Mouse (Mus musculus) right cerebral cortex, adult 2 months (tissue): ENCODE results near the gene Snx21.
A peak's percentile ranks its signal among the peaks of the same experiment; 100 is the strongest.

ENCODE experiments used
- DNase-seq, 2 experiments: peaks; one replicate each; pipeline ENCODE4 v3.0.0; 2021 to 2022; ENCODE audit warnings: low spot score in 2 of 2

Gene Snx21

DNA sequence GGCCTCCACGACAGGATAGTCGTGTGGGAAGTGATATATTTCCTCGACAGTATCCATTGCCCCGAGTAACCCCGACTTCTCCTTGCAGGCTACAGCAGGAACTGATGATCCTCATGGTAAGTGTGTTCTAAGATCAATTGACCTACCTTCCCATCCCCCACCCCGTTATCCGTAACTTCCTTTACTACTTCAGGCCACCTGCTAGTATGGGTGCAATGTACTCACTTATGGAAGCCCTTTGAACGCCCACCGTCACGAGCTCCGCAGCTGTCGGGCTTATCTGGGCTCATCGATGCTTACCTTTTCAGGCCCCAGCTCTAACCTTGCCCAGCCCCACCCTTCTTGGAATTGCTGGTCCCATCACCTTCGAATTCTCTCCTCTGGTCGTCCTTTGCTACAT, 15.3 kb upstream of the Snx21 start:
- no peak for DNase-seq

DNA sequence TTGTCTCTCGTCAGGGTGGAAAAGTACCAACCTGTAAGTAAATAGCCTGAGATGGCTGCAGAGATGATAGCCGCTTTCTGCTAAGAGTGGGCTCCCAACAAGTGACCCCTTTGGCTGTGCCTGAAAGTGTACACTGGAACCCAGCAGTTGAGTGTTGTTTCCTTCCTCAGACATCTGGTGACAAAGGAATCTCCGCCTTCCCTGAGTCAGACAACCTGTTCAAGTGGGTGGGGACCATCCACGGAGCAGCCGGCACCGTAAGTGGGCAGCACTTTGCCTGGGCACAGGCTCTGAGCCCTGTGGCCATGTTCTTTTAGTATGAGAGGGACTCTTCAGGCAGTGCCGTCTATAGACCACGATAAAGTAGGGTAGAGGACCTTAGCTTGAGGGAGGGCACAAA, 14.5 kb upstream of the Snx21 start:
- no peak for DNase-seq

DNA sequence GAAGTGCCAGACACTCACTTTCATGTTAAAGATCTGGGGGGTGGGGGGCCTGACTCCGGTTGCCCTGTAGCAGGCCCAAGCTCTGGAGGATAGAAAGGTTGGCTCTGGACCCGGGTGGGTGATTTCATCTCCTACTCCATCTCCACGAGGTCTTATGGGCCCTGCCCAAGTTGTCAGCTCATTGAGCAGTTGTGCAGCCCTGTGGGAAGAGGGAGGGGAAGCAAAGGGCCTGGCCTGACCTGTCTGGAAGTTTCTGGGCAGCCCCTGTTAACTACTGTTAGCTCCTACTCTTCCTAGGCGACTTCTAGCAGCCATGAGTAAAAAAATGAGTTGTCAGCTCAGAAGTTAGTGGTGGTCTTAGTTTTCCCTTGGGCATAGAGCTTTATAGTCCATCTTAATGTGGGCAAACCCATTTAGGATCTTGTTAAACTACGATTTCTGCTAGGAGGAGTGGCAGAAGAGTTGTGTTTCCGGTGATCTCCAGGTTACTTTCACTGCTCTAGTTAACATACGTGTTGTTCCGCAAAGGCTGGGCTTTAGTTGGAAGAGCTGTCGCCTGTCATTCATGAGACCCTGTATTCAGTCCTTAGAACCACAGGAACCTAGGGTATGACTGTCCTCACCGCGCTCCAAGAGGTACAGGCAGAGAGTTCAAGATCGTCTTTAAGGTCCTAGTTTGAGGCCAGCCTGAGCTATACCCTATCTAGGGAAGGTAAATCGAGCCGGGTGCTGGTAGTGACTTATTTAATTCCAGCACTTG, 12.2 kb upstream of the Snx21 start:
- DNase-seq = no peak

DNA sequence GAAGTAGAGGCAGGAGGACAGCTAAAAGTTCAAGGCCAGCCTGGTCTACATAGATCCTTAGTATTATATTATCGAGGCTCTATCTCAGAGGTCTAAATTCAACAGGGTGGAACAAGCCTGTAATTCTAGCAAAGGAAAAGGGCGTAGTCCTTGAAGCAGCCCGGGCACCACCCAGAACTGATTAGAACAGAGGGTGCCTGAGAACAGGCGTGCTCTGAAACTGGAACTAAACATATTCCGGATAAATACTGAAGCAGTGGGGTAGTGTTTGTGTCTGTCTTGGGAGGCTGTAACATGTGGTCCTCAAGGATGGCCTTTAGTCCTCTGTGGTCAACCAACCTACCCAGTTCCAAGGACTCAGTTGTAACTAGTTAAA, 11.6 kb upstream of the Snx21 start:
- DNase-seq = no peak

DNA sequence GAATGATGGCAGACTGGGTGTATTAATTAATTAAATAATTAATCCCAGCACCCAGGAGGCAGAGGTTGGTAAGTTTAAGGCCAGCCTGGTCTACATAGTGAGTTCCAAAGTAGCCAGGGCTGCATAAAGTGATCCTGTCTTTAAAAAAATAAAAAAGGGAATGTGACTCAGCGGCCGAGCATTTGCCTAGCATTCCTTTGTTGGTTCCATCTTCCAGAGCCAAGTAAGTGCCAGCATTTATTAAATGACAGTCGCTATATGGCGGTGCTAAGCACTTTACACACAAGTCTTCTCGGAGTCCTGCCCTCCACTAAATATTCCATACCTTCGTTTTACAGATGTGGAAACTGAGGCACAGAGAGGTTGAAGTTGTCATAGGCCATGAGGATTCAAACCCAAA, 9.5 kb upstream of the Snx21 start:
- no peak for DNase-seq

DNA sequence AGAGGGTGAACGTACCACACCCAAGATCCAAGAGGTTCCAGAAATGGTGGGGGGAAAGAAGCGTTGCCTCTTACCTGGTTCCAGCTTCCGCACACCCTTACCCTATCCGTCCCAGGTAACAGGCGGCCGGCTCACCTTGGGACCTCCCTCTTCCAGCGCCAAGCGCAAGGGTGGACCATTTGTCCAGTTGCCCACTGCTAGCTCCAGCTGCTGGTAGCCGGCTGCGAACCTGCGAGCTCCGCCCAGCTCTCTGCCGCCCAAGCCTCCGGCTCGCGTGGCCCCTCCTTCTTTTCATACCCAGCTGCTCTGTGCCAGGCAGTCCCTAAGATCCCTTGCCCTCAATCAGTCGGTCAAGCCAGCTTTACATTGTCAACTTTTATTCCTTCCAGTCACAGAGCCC, 8.8 kb upstream of the Snx21 start:
- no peak for DNase-seq

DNA sequence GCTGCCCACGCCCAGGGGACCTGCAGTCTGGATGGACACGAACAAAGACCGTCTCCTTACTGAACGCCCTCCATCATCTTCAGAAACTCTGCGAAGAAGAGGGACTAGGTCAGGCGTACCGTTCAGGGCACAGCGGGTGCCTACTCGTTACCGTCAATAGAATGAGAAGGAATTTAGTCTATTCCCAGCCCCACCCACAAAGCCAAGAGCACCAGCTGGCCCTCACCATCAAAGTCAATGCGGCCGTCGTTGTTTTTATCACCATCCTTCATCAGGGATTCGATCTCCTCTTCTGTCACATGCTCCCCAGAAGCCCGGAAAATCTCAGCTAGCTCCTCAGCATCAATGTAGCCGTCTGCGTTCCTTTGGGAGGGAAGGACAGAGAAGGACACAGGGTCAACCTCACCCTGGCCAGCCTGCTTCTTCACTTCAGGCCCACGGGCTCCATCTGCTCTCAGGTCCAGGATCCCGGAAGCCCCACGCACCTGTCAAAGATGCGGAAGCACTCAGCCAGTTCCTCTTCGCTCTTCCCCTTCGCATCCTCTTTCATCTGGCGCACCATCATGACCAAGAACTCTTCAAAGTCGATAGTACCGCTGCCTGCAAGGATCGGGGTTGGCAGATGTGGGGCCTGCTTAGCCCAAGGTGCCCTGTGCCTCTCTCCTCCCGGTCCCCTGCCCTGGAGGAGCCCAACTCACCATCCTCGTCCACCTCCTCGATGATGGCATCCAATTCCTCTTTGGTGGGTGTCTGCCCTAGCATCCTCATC, 8.2 kb upstream of the Snx21 start:
- no peak for DNase-seq

DNA sequence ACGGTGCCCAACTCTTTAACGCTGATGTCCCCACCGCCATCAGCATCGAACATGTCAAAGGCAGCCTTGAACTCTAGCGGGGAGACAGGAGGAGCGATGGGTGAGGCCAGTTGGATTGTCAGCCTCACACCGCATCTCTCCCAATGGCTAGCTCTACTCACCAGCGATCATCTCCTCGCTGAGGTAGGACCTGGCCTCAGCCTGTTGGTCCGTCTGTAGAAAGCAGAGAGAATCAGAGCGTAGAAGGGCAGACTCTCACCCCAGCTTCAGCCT, 7.7 kb upstream of the Snx21 start:
- DNase-seq = no peak

DNA sequence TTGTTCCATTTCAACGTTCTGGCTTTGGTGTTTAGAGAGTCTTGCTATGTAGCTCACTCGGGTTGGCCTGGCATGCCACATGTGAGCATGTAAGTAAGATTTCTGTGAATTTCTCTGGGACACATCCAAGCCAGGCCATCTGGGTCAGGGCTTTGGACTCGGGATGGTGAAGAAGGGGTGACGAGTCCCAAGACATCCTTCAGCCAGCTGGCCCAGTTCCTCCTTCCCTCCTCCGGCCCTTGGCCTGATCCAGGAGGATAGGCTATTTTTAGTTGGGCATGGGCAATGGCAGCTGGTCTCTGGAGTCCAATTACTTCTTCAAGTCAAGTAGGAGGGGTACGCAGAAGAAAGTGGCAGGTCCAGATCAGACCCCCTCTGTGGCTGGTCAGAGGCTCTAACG, 6.8 kb upstream of the Snx21 start:
- DNase-seq = no peak

DNA sequence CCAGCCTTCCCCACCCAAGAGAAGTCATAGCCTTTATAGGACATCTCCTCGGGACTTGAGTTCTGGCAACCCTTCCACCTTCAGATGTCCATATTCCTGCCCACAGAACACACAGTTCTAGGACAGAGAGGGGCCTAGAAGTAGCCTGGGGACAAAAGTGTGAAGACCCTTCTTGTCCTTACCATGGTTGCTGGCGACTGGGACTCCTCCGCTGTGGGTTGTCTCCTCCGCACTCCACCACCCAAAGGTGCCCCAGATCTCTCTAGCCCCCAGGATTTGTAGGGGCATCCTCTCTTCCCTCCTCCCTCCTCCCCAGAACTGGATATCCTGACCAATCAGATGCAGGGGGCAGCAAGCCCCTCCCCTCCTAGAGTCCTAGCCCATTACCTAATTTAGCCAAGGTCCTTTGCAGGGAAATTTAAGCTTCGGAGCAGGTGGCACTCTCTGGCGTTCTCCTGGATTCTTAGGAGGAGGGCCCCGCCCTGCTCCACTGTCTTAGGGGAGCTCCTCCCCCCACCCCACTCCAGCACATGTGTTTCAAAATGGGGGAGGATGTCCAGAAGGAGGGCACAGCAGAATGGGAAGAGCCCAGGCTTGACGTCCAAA, 6.0 kb upstream of the Snx21 start, which contains the start of gene Tnnc2:
Gene Tnnc2, minus strand, starts transcription at position 487 of the 606 bp plus-strand sequence.
- no peak for DNase-seq

DNA sequence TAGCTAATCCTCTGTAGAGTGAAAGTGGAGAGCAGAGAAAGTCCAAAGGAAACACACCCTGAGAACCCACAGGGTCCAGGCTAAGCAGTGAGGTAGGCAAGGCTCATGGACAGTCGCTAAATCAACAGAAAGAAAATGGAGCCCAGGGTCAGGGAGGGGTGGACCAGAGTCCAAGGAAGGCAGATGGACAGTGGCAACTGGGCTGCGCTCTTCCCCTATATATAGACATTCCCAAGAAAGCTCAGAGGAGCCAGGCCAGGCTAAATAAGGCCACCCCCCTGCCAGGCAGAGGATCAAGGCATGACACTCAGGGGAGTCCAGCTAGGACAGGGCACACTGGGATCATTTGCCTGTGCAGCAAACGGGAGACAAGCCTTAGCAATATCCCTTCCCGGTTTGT, 3.7 kb upstream of the Snx21 start:
- no peak for DNase-seq

DNA sequence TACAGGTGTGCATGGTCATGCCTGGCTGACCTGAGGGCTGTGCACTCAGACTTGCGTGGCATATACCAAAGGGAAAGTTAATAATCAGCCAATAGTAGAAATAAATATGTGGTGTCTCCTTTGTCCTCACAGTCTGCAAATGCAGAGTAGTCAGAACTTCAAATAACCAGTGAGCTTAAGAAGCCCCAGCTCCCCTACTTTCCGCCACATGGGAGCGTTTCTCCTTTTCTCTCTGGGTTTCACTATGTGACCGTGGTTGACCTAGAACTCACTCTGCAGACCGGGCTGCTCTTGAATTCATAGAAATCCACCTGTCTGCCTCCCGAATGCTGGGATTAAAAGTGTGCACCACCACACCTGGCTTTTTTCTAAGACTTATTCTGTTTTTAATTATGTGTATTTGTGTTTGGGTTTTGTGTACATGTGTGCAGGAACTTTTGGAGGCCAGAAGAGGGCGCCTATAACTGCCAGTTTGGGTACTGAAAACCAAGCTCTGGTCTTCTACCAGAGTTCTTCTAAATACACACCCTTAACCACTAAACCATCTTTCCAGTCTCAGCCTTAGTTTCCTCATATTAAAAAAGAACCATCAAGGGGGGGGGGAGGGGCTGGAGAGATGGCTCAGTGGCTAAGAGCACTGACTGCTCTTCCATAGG, 1.6 kb upstream of the Snx21 start:
- DNase-seq = no peak

DNA sequence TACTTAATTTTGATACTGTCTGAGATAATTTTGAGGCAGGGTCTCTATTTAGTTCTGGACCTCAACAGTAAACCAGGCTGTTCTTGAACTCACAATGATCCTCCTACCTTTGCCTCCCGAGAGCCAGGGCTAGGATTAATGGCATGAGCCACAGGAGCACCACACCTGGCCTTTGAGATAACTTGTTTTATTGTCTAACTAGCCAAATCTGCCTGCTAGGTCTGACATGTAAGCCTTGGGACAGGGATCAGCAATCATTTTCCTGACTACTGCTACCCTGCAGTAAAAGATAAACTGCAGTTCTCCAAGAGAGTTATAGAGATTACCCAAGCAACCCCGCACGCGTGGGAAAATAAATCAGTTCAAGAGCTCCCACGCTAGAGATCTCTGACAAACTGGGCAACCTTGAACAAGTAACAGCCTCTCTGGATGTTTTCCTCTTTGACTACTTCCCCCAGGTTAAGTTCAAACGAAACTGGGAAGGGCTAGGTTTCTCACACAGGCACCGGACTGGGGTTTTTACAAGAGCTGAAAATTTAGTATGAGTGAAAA, 678 bp upstream of the Snx21 start:
- no peak for DNase-seq

DNA sequence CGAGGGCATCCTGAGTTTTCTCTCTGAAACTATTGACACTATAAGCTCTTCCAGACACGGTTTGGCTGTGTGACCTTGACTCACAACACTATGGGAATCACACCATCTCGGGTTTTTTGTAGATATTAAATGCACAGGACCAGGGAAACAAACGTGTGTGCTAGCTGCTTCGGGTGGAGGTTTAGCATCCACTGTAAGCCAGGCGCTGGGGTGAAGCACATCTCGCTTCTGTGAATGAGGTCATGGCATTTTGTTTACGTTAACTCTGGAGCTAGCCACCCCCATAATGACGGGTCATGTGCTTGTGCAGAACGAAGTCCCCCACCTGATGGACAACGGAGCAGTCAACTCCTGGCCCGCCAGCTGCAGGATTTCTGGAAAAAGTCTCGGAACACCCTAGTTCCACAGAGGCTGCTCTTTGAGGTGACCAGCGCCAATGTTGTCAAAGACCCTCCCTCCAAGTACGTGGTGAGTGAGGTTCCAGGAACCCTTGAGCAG, 814 bp downstream of the Snx21 start:
- no peak for DNase-seq

DNA sequence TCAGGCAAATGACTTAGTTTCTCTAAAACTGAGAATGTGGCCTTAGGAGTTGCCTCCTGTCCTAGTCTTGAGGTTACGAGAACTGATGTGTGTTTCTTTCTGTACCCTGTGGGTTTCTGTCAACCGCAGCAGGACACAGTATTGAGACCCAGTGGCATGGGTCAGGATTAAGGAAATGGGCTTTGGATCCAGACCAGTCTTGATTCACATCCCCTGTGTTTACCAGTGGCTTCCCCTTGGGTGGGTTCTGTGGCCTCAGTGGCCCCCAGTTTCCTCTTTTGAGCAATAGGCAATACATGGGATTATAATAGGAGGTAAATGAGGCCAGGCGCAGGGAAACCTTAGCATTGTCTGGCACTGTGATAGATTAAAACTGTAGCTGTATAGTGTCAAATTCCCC, 1.4 kb downstream of the Snx21 start:
- no peak for DNase-seq

DNA sequence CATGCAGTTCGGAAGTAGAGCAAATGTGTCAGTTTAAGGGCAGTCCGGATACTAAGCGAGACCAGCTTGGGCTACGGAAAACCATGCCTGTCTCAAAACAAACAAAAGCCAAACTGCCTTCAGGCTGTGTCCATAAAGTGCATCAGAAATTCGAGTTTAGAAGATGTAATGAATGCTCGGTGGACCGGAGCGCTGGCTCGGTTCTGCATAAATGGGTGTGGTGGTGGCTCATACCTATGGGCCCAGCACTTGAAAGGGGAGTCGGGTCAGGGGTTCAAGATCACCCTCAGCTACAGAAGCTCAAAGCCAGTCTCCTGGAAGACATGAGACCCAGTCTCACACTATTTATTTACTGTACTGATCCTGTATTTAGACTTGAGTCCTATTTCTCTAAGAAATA, 2.2 kb downstream of the Snx21 start:
- DNase-seq = no peak

DNA sequence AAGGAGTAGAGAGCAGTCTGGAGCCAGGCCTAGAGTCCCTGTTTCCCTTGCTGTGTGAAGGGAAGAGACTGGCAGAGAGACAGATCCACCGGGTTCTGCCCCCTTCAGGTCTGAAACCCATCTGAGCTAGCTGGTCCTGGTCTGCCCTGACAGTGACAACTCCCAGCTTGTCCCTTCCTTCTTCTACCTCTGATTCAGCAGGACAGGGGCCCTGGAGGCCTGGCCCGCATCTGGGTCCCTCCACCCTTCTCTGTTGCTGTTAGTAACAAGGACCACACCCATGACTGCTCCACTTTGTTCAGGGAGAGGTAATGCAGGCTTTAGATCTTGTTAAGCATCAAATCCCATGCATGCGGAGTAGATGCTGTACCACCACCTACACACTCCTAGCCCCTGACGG, 2.8 kb downstream of the Snx21 start:
- DNase-seq = no peak

DNA sequence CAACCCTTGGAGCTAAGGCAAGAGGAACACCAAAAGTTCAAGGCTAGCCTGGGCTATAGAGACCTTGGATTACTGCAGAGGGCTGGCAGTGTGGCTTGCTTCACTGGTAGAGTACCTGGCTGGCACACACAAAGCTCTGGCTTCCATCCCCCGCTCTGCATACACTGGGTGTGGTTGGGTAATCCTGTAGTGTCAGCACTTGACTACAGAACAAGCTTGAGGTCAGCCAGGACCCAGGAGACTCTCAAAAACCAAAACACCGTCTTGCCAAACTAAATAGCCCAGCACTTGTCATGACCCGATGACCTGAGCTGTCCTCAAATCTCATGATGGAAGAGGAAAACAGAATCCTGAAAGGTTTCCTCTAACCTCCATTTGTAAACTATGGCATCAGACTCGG, 4.8 kb downstream of the Snx21 start:
- DNase-seq = no peak

DNA sequence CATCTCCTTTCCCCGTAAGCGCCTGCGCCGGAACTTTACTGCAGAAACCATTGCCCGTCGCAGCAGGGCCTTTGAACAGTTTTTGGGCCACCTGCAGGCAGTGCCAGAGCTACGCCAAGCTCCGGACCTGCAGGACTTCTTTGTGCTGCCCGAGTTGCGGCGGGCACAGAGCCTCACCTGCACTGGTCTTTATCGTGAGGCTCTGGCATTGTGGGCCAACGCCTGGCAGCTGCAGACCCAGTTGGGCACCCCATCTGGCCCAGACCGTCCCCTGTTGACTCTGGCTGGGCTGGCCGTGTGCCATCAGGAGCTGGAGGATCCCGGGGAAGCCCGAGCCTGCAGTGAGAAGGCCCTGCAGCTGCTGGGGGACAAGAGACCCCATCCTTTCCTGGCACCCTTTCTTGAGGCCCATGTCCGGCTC, 6.2 kb downstream of the Snx21 start:
- DNase-seq = no peak

DNA sequence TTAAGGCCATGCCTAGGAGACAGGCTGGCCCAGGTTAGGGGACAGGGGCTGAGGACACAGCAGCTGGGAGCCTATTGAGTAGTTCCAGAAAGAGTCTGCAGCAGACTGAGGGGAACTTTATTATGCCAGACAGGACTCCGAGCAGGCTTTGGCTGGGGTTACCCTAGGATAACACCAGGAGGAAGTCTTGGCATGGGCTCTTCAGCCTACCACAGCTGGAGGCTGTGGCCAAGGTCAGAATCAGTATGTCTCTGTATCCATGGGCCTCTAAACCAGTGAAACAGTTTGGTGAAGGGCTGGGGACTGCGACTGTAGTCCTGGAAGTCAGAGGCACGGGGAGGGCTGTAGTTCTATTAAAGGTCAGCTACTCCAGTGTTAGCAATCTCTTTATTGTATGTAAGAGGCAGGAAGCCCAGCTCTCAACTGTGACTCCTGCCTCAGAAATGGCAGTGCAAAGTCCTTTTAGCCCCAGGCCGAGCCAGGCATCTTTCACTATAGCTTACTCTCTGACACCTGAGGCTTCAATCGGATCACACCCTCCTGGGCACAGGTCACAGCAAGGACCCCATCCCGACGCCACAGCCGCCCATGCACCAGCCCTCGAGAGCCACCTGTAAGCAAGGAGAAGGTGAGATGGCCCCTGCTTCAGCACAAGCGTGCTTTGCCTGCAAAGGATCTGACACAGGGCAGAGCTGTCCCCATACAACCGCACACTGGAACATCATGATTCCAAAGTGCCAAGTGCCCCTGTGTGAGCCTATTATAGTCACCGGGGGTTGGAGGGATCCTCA, 7.0 kb downstream of the Snx21 start:
- no peak for DNase-seq

DNA sequence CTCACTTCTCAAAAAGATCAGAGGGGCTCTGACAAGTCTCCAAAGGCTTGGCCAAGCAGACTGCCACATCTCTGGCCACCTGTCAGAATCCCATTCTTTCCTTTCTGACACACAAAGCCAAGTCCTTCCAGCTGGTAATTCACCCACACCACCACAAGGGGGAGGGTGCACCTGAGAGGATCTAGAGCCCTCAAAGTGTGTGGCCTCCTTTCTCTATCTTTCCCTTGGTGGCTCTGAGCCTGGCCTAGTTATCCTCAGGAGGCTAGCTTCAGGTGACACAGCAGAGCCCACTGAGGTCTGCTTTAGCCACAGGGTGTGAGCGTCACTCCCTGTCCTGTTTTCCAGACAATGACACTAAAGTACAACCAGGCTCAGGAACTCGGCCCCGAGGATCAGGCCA, 7.6 kb downstream of the Snx21 start:
- peak; percentile 66 to 73 for DNase-seq
